Mouse (Mus musculus) MEL (cell line): ENCODE data around the gene Prc1.

Experiments used
- CTCF ChIP-seq, 3 experiments: IDR thresholded peaks in 2 of 3; conservative IDR thresholded peaks in 1 of 3; 2 replicates each; pipeline ENCODE4 v1.5.1; 2011 to 2012; ENCODE audit warnings: low read length in 3 of 3, low read depth in 2 of 3, mild to moderate bottlenecking in 2 of 3, improper control_type of control experiment in 1 of 3, inconsistent platforms in 1 of 3, mixed read lengths in 1 of 3, moderate library complexity in 1 of 3; ENCODE audit not compliant: control insufficient read depth in 1 of 3, insufficient read depth in 1 of 3, poor library complexity in 1 of 3, severe bottlenecking in 1 of 3
- EP300 ChIP-seq, 2 experiments: IDR thresholded peaks; 2 replicates each; pipeline ENCODE4 v1.6.1; 2011; ENCODE audit warnings: improper control_type of control experiment in 2 of 2, low read length in 2 of 2, low read depth in 1 of 2, mild to moderate bottlenecking in 1 of 2
- ETS1 ChIP-seq: IDR thresholded peaks from 2 replicates; pipeline ENCODE4 v1.6.1; 2012; ENCODE audit warnings: low read depth, mild to moderate bottlenecking, inconsistent platforms, low read length, improper control_type of control experiment, moderate library complexity
- MAX ChIP-seq: IDR thresholded peaks from 2 replicates; pipeline ENCODE4 v1.6.1; 2011; ENCODE audit warnings: low read length, improper control_type of control experiment
- POLR2A ChIP-seq, 2 experiments: IDR thresholded peaks; 2 replicates each; pipeline ENCODE4 v1.6.1; 2011 to 2012; ENCODE audit warnings: low read length in 2 of 2, mild to moderate bottlenecking in 2 of 2, control low read depth in 1 of 2, improper control_type of control experiment in 1 of 2, low read depth in 1 of 2, moderate library complexity in 1 of 2; ENCODE audit not compliant: control insufficient read depth in 1 of 2, insufficient read depth in 1 of 2, poor library complexity in 1 of 2
- TAL1 ChIP-seq: IDR thresholded peaks from 2 replicates; pipeline ENCODE4 v1.6.1; 2012; ENCODE audit warnings: mild to moderate bottlenecking, inconsistent platforms, low read length, moderate library complexity, mixed read lengths
- USF2 ChIP-seq, 2 experiments: IDR thresholded peaks; 2 replicates each; pipeline ENCODE4 v1.6.1; 2011 to 2012; ENCODE audit warnings: improper control_type of control experiment in 2 of 2, low read length in 2 of 2, borderline replicate concordance in 1 of 2, inconsistent platforms in 1 of 2, low read depth in 1 of 2, mild to moderate bottlenecking in 1 of 2; ENCODE audit not compliant: insufficient read depth in 1 of 2
- ZC3H11A ChIP-seq: IDR thresholded peaks from 2 replicates; pipeline ENCODE4 v1.6.1; 2012; ENCODE audit warnings: low read depth, mild to moderate bottlenecking, inconsistent platforms, low read length, improper control_type of control experiment
- ZNF384 ChIP-seq: IDR thresholded peaks from 2 replicates; pipeline ENCODE4 v1.6.1; 2012; ENCODE audit warnings: low read depth, mild to moderate bottlenecking, inconsistent platforms, low read length, improper control_type of control experiment

DNA sequence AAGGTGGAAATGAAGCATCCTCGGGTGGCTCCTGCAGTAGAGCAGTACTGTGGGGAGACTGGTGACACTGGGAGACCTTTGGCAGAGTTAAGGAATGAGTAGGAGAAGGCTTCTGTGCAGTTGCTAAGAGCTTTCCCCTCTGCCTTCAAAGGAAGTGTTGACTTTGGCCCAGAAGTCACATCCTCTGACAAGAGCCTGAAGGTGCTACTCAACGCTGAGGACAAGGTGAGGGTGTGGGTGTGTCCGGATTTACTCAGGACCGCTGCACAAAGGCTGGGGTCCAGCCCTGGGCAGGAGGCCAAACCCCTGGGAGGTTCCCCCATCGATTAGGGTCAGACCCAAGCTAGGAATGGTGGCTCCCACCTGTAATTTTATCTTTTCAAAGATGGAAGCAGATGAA, 9.9 kb upstream of the Prc1 start:
- TF ChIP-seq CTCF (IDR thresholded peaks at IDR 0.05 in 2 of 3, conservative IDR thresholded peaks at IDR 0.05 in 1 of 3; ENCODE audit: control insufficient read depth in 1 of 3, insufficient read depth in 1 of 3, low read depth in 2 of 3, low read length in 3 of 3, poor library complexity in 1 of 3, severe bottlenecking in 1 of 3), result no peak
- TF ChIP-seq EP300 (IDR thresholded peaks at IDR 0.05; ENCODE audit: low read depth in 1 of 2, low read length in 2 of 2), result no peak
- no peak for TF ChIP-seq ETS1
- TF ChIP-seq MAX, result no peak
- TF ChIP-seq TAL1, result no peak
- no peak for TF ChIP-seq ZC3H11A
- no peak for TF ChIP-seq POLR2A (IDR thresholded peaks at IDR 0.05; ENCODE audit: control insufficient read depth in 1 of 2, insufficient read depth in 1 of 2, low read depth in 1 of 2, low read length in 2 of 2, poor library complexity in 1 of 2)
- TF ChIP-seq USF2 (IDR thresholded peaks at IDR 0.05; ENCODE audit: borderline replicate concordance in 1 of 2, insufficient read depth in 1 of 2, low read depth in 1 of 2, low read length in 2 of 2), result no peak
- TF ChIP-seq ZNF384, result no peak
